Mouse (Mus musculus) olfactory bulb, adult 2 months (tissue): ENCODE measurements around the gene Gnb2.

Source experiments
- CTCF ChIP-seq: fragments of 200-500 bp; IDR thresholded peaks from 2 replicates; pipeline ENCODE4 v1.5.1; 2012; ENCODE audit warnings: low read depth, mild to moderate bottlenecking, low read length, moderate library complexity; ENCODE audit not compliant: insufficient read depth
- POLR2A ChIP-seq: fragments of 200-500 bp; IDR thresholded peaks from 2 replicates; pipeline ENCODE4 v1.6.1; 2012; ENCODE audit warnings: mild to moderate bottlenecking, low read depth, low read length, moderate library complexity; ENCODE audit not compliant: insufficient read depth

DNA sequence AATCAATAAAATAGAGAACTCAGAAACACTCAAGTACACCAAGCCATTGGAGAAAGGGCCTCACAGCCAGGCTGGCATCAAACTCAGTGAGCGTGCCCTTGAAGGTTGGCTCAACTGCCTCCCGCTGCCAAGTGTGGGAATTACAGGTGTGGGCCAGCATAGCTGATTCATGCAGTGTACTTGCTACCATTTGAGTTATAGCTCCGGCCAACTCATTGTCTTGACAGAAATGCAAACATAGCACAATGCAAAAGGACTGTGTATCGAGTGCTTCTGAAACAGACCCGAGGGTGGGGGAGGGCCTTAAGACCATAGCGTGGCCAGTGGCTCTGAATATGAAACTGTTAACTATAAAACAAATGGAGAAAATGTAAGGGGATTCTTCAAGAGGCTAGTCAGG lies 29.3 kb downstream of the Gnb2 start:
- TF ChIP-seq CTCF (no peak), POLR2A (no peak)
